Comparison of ENCODE assay signal across 21 mouse cellular contexts in the genomic region with DNA sequence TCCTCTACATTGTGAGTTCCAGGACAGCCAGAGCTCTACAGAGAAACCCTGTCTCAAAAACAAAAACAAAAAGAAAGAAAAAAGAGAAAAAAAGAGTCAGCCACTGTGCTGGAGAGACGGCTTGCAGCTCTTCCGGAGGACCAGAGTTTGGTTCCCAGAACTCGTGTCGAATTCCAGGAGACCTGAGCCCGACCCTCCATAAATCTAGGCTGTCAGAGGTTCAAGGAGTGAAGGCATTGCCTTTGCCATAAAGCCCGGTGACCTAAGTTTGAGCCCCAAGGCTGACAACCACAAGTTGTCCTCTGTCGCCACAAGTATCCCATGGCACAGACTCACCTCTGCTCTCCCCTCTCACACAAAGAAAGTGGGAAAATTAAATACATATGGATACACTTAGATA. TPM values are rescaled to one million over a fixed set of nuclear protein-coding genes. Genes with fewer than 3 reads are reported as not detected.
A peak's percentile ranks its signal among the peaks of the same experiment; 100 is the strongest.
DNase-seq lines count a peak whose midpoint lies in the region; ATAC-seq and TF ChIP-seq lines count a peak whose summit lies in the region.
"Had no signal": no experiment of that assay in that cellular context is flagged by ENCODE, and none has a peak within 500 bp of the region (broad histone marks: within the 10 kb centered on the region; RNA-seq: fewer than 3 reads in every experiment).

No protein-coding gene starts in this region.

- no peak overlapping the region for H3K9ac ChIP-seq in embryonic facial prominence, embryonic 11.5 days (replicated peaks; ENCODE audit: low read length)
- no peak overlapping the region for H3K9ac ChIP-seq in limb, embryonic 14.5 days (ENCODE audit: low read depth, low read length, severe bottlenecking)
- H3K9ac ChIP-seq: forebrain, embryonic 15.5 days; heart, embryonic 13.5 days; lung, embryonic 15.5 days had no signal

- WGBS in embryonic facial prominence, embryonic 11.5 days, result 34% methylated on average over 7 of the region's 7 CpGs
- 6% methylated on average over 7 of the region's 7 CpGs for WGBS in limb, embryonic 14.5 days

- peak; percentile 2 for DNase-seq in adrenal gland, postnatal 10 days
- DNase-seq in adrenal gland, postnatal 4 days (ENCODE audit: low spot score in 2 of 2), result no peak
- peak; percentile 54 for DNase-seq in kidney, postnatal 10 days
- no peak for DNase-seq in kidney, adult 8-10 months
- no peak for DNase-seq in embryonic facial prominence, embryonic 11.5 days (ENCODE audit: low spot score)
- no peak for DNase-seq in limb, embryonic 14.5 days (ENCODE audit: low spot score)
- DNase-seq in spleen, adult 18-20 months, result no peak
- DNase-seq: cerebellum, adult 9-10 months; gastrocnemius, postnatal 25 days; layer of hippocampus, adult 9-11 months; left cerebral cortex, postnatal 4 days; right cerebral cortex, postnatal 14 days; thymus, adult 2 months had no signal

- no peaks in the 10 kb centered on the region for H3K4me1 ChIP-seq in embryonic facial prominence, embryonic 11.5 days (ENCODE audit: control insufficient read depth, insufficient read depth, low read length)
- peaks cover 19% of the 10 kb centered on the region for H3K4me1 ChIP-seq in limb, embryonic 14.5 days (ENCODE audit: control insufficient read depth, insufficient read depth, low read length)

- H3K9me3 ChIP-seq in embryonic facial prominence, embryonic 11.5 days (replicated peaks; ENCODE audit: control insufficient read depth, low read length), result no peaks in the 10 kb centered on the region
- H3K9me3 ChIP-seq in limb, embryonic 14.5 days (ENCODE audit: control insufficient read depth, low read length), result no peaks in the 10 kb centered on the region
- H3K9me3 ChIP-seq: forebrain, embryonic 15.5 days; heart, embryonic 13.5 days; lung, embryonic 15.5 days had no signal

- H3K27me3 ChIP-seq in embryonic facial prominence, embryonic 11.5 days (ENCODE audit: control insufficient read depth, insufficient read depth, low read length), result no peaks in the 10 kb centered on the region
- H3K27me3 ChIP-seq in limb, embryonic 14.5 days (ENCODE audit: control insufficient read depth, insufficient read depth, low read length), result no peaks in the 10 kb centered on the region
- H3K27me3 ChIP-seq: forebrain, embryonic 15.5 days; heart, embryonic 13.5 days; lung, embryonic 15.5 days; Patski had no signal

- H3K27ac ChIP-seq in embryonic facial prominence, embryonic 11.5 days (replicated peaks; ENCODE audit: low read depth, low read length), result peak overlapping the region; percentile 85
- H3K27ac ChIP-seq in limb, embryonic 14.5 days (replicated peaks; ENCODE audit: low read depth, low read length), result peak overlapping the region; percentile 82
- H3K27ac ChIP-seq: forebrain, embryonic 15.5 days had no signal

- TF ChIP-seq POLR2A in limb, embryonic 14.5 days (IDR thresholded peaks at IDR 0.05; ENCODE audit: borderline replicate concordance, extremely low read depth, insufficient read depth, insufficient read length), result no peak

- H3K4me2 ChIP-seq in embryonic facial prominence, embryonic 11.5 days (ENCODE audit: low read depth, low read length), result no peak overlapping the region
- peak overlapping the region; percentile 18; the same call in 1 of the 2 replicates for H3K4me2 ChIP-seq in limb, embryonic 14.5 days (replicated peaks; ENCODE audit: low read depth, low read length, severe bottlenecking)
- H3K4me2 ChIP-seq: forebrain, embryonic 15.5 days; heart, embryonic 13.5 days; lung, embryonic 15.5 days; midbrain, embryonic 11.5 days had no signal

- H3K36me3 ChIP-seq in embryonic facial prominence, embryonic 11.5 days (replicated peaks; ENCODE audit: control insufficient read depth, insufficient read depth, low read depth, low read length), result no peaks in the 10 kb centered on the region
- peaks cover 14% of the 10 kb centered on the region; the same call in 1 of the 2 replicates for H3K36me3 ChIP-seq in limb, embryonic 14.5 days (ENCODE audit: control insufficient read depth, insufficient read depth, low read length)
- H3K36me3 ChIP-seq: forebrain, embryonic 15.5 days had no signal

- no peak overlapping the region for H3K4me3 ChIP-seq in embryonic facial prominence, embryonic 11.5 days (ENCODE audit: low read depth, low read length)
- H3K4me3 ChIP-seq in limb, embryonic 14.5 days (replicated peaks; ENCODE audit: low read length), result no peak overlapping the region
- H3K4me3 ChIP-seq: forebrain, embryonic 15.5 days; heart, embryonic 13.5 days; lung, embryonic 15.5 days; myocyte had no signal

- ATAC-seq in embryonic facial prominence, embryonic 11.5 days (replicated peaks; ENCODE audit: insufficient number of reproducible peaks, low FRiP score, low TSS enrichment, low read depth), result no peak
- ATAC-seq in limb, embryonic 14.5 days (ENCODE audit: low FRiP score, low read depth), result no peak
- no peak for ATAC-seq in megakaryocyte, adult 5-6 weeks (ENCODE audit: poor library complexity, severe bottlenecking)
- ATAC-seq: forebrain, embryonic 15.5 days; inflammation-experienced regulatory T-cells, adult 6 months; Patski had no signal

RNA-seq across cellular contexts. Expression of gene Rcn3, which starts 2.1 kb away (rescaled TPM):
- total RNA-seq in adrenal gland, postnatal 10 days (2021), result 10 to 100 TPM; 65.2 to 71.2 TPM
- total RNA-seq in adrenal gland, postnatal 4 days (2021), result 10 to 100 TPM; 77.0 to 81.8 TPM
- 221 and 234 TPM in 2 replicates for polyA plus RNA-seq in embryonic facial prominence, embryonic 11.5 days (2014; fragmentation: Nextera tagmentation; extraction: Ambion mirVana)
- polyA plus RNA-seq in limb, embryonic 14.5 days (2012; rRNA removed), result 679 and 759 TPM in 2 replicates
- 569 and 577 TPM in 2 replicates for polyA plus RNA-seq in limb, embryonic 14.5 days (2014; fragmentation: Nextera tagmentation; extraction: Ambion mirVana)
- 4.5 and 5.8 TPM in 2 replicates for total RNA-seq in megakaryocyte, adult 5-6 weeks (2015)
- 7.8 and 18.1 TPM in 2 replicates for total RNA-seq in megakaryocyte, adult 5-6 weeks (2017)

RNA-seq across cellular contexts. Expression of gene Fcgrt, which starts 9.5 kb away (rescaled TPM):
- 100 to 1,000 TPM; 169 to 185 TPM for total RNA-seq in adrenal gland, postnatal 10 days (2021)
- 100 to 1,000 TPM in 1 of 2 experiments, 10 to 100 TPM in 1; 98.0 to 104 TPM for total RNA-seq in adrenal gland, postnatal 4 days (2021)
- 12.6 TPM in 2 replicates for polyA plus RNA-seq in embryonic facial prominence, embryonic 11.5 days (2014; fragmentation: Nextera tagmentation; extraction: Ambion mirVana)
- polyA plus RNA-seq in limb, embryonic 14.5 days (2012; rRNA removed), result 56.1 and 64.6 TPM in 2 replicates
- 88.4 and 89.0 TPM in 2 replicates for polyA plus RNA-seq in limb, embryonic 14.5 days (2014; fragmentation: Nextera tagmentation; extraction: Ambion mirVana)
- 22.0 and 22.5 TPM in 2 replicates for total RNA-seq in megakaryocyte, adult 5-6 weeks (2015)
- 64.1 and 69.0 TPM in 2 replicates for total RNA-seq in megakaryocyte, adult 5-6 weeks (2017)

RNA-seq across cellular contexts. Expression of gene Rps11, which starts 30.1 kb away (rescaled TPM):
- total RNA-seq in adrenal gland, postnatal 10 days (2021), result 1,000 to 10,000 TPM; 1,283 to 1,295 TPM
- total RNA-seq in adrenal gland, postnatal 4 days (2021), result 1,000 to 10,000 TPM; 1,454 to 1,477 TPM
- 1,561 and 1,602 TPM in 2 replicates for polyA plus RNA-seq in embryonic facial prominence, embryonic 11.5 days (2014; fragmentation: Nextera tagmentation; extraction: Ambion mirVana)
- polyA plus RNA-seq in limb, embryonic 14.5 days (2012; rRNA removed), result 563 and 814 TPM in 2 replicates
- polyA plus RNA-seq in limb, embryonic 14.5 days (2014; fragmentation: Nextera tagmentation; extraction: Ambion mirVana), result 1,719 and 1,751 TPM in 2 replicates
- total RNA-seq in megakaryocyte, adult 5-6 weeks (2015), result 2,516 and 2,663 TPM in 2 replicates
- total RNA-seq in megakaryocyte, adult 5-6 weeks (2017), result 1,201 and 1,233 TPM in 2 replicates

RNA-seq across cellular contexts. Expression of gene Prrg2, which starts 31.6 kb away (rescaled TPM):
- total RNA-seq in adrenal gland, postnatal 10 days (2021), result 10 to 100 TPM; 18.5 to 20.0 TPM
- total RNA-seq in adrenal gland, postnatal 4 days (2021), result 10 to 100 TPM; 17.9 to 18.6 TPM
- 17.9 and 20.3 TPM in 2 replicates for polyA plus RNA-seq in embryonic facial prominence, embryonic 11.5 days (2014; fragmentation: Nextera tagmentation; extraction: Ambion mirVana)
- 50.4 and 54.1 TPM in 2 replicates for polyA plus RNA-seq in limb, embryonic 14.5 days (2012; rRNA removed)
- polyA plus RNA-seq in limb, embryonic 14.5 days (2014; fragmentation: Nextera tagmentation; extraction: Ambion mirVana), result 18.6 and 21.4 TPM in 2 replicates
- 6.6 and 8.9 TPM in 2 replicates for total RNA-seq in megakaryocyte, adult 5-6 weeks (2015)
- total RNA-seq in megakaryocyte, adult 5-6 weeks (2017), result 5.4 TPM in 2 replicates

RNA-seq across cellular contexts. Expression of gene Nosip, which starts 31.9 kb away (rescaled TPM):
- 10 to 100 TPM; 39.7 to 45.9 TPM for total RNA-seq in adrenal gland, postnatal 10 days (2021)
- 10 to 100 TPM; 61.1 to 71.2 TPM for total RNA-seq in adrenal gland, postnatal 4 days (2021)
- 59.2 and 63.8 TPM in 2 replicates for polyA plus RNA-seq in embryonic facial prominence, embryonic 11.5 days (2014; fragmentation: Nextera tagmentation; extraction: Ambion mirVana)
- polyA plus RNA-seq in limb, embryonic 14.5 days (2012; rRNA removed), result 82.7 and 86.8 TPM in 2 replicates
- 68.1 and 69.6 TPM in 2 replicates for polyA plus RNA-seq in limb, embryonic 14.5 days (2014; fragmentation: Nextera tagmentation; extraction: Ambion mirVana)
- 41.4 and 46.3 TPM in 2 replicates for total RNA-seq in megakaryocyte, adult 5-6 weeks (2015)
- 54.2 and 56.8 TPM in 2 replicates for total RNA-seq in megakaryocyte, adult 5-6 weeks (2017)

Comparison
In these comparisons a context has a peak if more than half of its experiments do, and no peak if none do; other contexts are left out.
1. DNase-seq: peak in adrenal gland, postnatal 10 days (single experiment) and kidney, postnatal 10 days (single experiment); none in adrenal gland, postnatal 4 days (0 of 2), kidney, adult 8-10 months (0 of 2), embryonic facial prominence, embryonic 11.5 days (single experiment), limb, embryonic 14.5 days (single experiment) and spleen, adult 18-20 months (0 of 2).